Mouse (Mus musculus): ENCODE results near the gene Becn1.
A peak's percentile ranks its signal among the peaks of the same experiment; 100 is the strongest.
"Not testable (repeated sequence)": the region's sequence is repeated elsewhere in the genome, so short reads cannot be mapped to it uniquely, and the experiment has no call there.

Becn1 gene

DNA sequence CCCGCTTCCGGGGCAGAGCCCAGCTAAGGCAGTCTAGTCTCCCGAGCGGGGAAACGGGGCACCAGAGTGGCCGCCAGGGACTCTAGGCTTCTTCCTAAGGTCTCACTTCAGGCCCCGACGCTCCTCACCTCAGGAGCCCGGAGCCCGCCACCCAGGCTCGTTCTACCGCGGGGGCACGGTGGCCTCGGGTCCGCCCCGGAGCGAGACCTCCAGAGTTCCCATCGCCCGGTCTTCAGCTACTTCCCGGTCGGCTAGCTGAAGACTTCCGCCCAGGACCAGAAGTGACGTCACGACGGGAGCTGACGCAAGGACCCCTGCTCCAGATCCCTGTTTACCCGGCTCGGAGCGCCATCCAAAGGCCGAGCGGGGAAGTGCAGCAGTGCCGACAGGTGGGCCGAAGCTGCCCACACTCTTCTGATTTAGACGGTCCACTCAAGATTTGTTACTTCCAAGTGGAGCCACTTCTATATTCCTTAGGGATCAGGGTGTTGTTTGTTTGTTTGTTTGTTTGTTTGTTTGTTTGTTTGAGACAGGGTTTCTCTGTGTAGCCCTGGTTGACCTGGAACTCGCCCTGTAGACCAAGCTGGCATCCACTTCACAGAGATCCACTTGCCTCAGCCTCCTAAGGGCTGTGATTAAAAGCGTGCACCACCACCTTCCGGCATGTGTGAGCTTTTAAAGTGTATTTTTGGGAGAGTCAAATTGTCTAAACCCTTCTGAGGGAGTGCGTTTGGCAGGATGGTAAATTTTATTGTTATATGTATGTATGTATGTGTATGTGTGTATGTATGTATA, at the start of gene Becn1:
Becn1 (minus strand) TSS at position 283 of the 795 bp plus-strand sequence.
- DNase-seq (ENCODE audit: low read depth, low spot score) = peak; percentile 93

- no peak for DNase-seq (ENCODE audit: low read depth, low spot score)
These were observed 49.6 kb upstream of the Becn1 start for GRCm38 (mm10) chr11:101351721-101352111.

DNA sequence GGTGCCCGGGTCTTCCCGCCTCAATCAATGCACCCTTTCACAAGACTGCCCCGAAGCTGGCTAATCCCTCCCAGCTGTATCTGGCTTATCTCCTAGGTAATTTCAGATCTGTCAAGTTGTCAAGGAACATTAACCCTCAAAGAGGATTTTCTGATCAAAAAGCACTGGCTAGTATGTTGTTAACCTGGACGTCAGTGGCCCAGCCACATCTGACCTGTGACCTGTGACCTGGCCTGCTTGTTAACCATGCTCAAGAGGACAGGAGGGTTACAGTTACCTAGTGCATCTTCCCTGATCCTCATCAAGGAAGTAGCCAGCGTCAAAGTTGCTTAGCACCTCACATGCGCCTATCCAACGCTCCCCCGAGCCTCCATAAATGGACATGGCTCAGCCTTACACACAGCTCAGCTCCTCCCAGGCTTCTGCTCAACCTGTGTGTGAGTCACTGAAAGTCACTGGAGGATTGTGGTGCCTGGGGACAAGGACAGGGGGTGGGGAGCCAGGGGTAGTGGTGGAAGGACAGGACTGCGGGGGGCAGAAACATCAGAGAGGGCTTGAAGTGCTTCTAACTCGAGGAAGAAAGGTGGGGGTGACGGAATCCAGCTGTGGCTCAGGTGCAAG, 49.1 kb upstream of the Becn1 start:
- no peak for DNase-seq (ENCODE audit: low read depth, low spot score)

DNA sequence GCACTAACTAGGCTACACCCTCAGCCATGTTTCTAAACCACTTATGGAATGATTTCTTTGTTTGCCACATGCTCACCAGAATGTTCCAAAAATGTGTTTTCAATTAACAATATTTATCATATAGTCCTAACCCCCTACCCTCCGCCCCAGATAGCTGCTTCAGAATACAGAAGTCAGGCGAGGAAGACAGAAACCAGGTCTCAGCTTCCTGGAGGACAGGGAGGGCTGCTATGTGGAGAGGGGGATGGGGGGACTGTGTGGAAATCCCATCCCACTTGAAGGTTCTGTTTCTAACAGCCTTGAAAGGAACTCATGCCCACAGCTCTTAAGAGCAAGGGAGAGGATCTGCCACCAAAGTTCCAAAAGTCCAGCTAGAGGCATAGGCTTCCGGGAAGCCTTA, 47.1 kb upstream of the Becn1 start:
- DNase-seq (ENCODE audit: low read depth, low spot score) = no peak

- DNase-seq (ENCODE audit: low read depth, low spot score) = no peak
These were observed 46.7 kb upstream of the Becn1 start for GRCm38 (mm10) chr11:101348774-101349173.

DNA sequence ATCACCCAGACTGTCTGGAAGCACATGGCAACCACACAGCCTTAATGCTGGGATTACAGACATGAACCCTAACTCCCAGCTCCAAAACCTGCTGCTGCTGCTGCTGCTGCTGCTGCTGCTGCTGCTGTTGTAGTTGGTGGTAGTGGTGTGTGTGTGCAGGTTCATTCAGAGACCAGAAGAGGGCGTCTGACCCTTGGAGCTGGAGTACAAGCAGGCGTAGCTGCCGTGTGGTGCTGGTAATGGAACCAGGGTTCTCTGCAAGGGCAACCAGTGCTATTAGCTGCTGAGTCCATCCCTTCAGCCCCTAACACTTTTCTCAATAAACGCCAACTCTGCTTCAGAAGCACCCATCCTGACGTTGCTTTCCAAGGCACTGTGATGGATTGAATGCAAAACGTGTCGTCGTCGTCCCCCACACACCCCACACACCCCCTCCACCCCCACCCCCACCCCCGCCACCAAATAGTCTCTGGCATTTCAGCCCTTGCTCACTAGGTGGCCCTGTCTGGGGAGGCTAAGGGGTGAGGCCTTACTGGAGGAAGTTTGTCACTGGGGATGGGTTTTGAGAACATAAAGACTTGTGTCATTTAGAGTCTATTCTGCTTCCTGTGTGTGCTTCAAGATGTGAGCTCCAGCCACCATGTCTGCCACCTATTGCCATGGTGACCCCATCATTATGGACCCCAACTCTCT, 45.1 kb upstream of the Becn1 start:
- no peak for DNase-seq (ENCODE audit: low read depth, low spot score)

GRCm38 (mm10) chr11:101338123-101338760, 36.2 kb upstream of the Becn1 start:
- peak; percentile 30 for DNase-seq (ENCODE audit: low read depth, low spot score)

- DNase-seq (ENCODE audit: low read depth, low spot score) = no peak
These were observed 33.6 kb upstream of the Becn1 start for GRCm38 (mm10) chr11:101335685-101336084.

GRCm38 (mm10) chr11:101334516-101334915, 32.4 kb upstream of the Becn1 start:
- no peak for DNase-seq (ENCODE audit: low read depth, low spot score)

DNA sequence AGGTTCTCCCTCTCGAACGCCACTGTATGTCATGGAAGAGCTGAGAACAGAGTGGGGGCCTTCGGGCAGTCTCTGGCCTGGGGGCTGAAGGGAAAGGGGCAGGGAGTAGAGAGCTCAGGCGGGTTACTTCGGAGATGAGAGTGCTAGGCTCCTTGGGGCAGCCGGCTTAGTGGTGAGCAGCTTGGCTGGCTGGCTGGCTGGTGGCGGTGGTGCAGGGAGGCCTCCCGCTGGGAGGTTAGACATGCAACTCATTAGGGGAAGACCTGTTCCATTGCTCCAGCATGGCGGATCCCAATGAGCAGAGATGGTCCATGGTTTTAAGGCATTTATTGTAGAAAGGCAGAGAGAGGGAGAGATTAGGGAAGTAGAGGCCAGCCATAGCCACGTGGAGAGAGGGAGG, 31.9 kb upstream of the Becn1 start:
- no peak for DNase-seq (ENCODE audit: low read depth, low spot score)

DNA sequence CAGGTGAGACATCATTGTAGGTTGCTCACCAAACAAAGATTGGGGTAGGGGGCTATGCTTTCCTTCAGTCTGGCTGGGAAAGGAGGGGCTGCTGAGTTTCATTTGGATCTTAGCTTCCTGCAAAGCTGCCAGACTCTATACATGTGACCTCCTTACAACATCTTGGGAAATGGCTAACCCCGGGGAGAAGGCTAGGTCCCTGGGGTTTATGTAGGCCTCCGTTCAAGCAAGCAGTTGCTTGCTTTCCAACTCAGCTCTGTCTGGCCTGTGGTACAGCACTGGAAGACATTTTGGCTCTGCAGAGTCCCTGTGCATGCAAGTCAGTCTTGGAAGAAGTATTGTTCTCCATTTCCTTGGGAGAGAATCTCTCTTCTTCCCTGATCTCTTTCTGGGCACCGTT, 30.5 kb upstream of the Becn1 start:
- no peak for DNase-seq (ENCODE audit: low read depth, low spot score)

GRCm38 (mm10) chr11:101330961-101331360, 28.9 kb upstream of the Becn1 start:
- not testable (repeated sequence) for DNase-seq (ENCODE audit: low read depth, low spot score)

GRCm38 (mm10) chr11:101330371-101330924, 28.4 kb upstream of the Becn1 start, which contains the start of gene Aoc3:
Aoc3 (plus strand) TSS chr11:101330605.
- DNase-seq (ENCODE audit: low read depth, low spot score) = no peak

- DNase-seq (ENCODE audit: low read depth, low spot score) = no peak
These were observed 27.0 kb upstream of the Becn1 start for GRCm38 (mm10) chr11:101328941-101329635.

DNA sequence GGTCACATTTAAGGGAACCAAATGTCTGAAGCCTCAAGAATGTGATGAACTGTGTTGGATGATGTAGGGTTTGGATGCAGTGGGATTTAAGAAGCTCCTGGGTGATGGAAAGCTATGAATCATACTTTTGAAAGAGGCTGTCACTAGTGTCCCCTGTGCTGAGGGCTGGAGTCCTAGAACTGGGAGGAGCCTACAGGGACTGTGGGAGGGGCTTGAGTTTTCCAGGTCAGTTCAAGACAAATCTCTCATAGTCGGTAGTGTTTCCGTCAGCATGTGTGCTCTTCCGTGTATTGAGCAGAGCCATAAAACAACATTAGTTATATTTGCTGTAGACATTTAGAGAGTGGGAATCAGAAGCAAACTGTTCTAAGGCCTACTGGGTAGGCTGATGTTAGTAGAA, 25.2 kb upstream of the Becn1 start:
- DNase-seq (ENCODE audit: low read depth, low spot score) = no peak

GRCm38 (mm10) chr11:101326147-101326546, 24.1 kb upstream of the Becn1 start:
- no peak for DNase-seq (ENCODE audit: low read depth, low spot score)

- DNase-seq (ENCODE audit: low read depth, low spot score) = not testable (repeated sequence)
These were observed 23.1 kb upstream of the Becn1 start for GRCm38 (mm10) chr11:101325201-101325600.

GRCm38 (mm10) chr11:101324763-101325162, 22.7 kb upstream of the Becn1 start, which contains the start of gene Aoc2:
Aoc2 (plus strand) TSS chr11:101325063.
- no peak for DNase-seq (ENCODE audit: low read depth, low spot score)

- peak; percentile 50 for DNase-seq (ENCODE audit: low read depth, low spot score)
These were observed 21.5 kb upstream of the Becn1 start for GRCm38 (mm10) chr11:101323609-101324008.

- DNase-seq (ENCODE audit: low read depth, low spot score) = no peak
These were observed 14.4 kb upstream of the Becn1 start for GRCm38 (mm10) chr11:101316501-101316917.
